Mouse (Mus musculus) heart, embryonic 12.5 days (tissue): ENCODE measurements at regions not wholly inside any gene's neighbourhood (a gene's known extent, or its start where the extent isn't known, plus 50 kb on each side); places are given as distances from the start of the nearest gene placed in this dataset.

Experiments
- ATAC-seq: fragments of 200-750 bp; cut with Nextera tagmentation; 2 replicates; pipeline ENCODE4 v1.8.0; 2017; ENCODE audit warnings: moderate TSS enrichment, moderate library complexity; ENCODE audit not compliant: insufficient number of reproducible peaks, low FRiP score
- H3K27ac ChIP-seq: fragments of 300-500 bp; sonication (generic); 2 replicates; pipeline ENCODE4 v1.5.1; 2016; ENCODE audit warnings: mild to moderate bottlenecking, moderate library complexity; ENCODE audit not compliant: poor library complexity, severe bottlenecking
- H3K27me3 ChIP-seq: fragments of 300-500 bp; sonication (generic); replicated peaks from 2 replicates; pipeline ENCODE4 v1.6.1; 2016; ENCODE audit warnings: mild to moderate bottlenecking, moderate library complexity
- H3K36me3 ChIP-seq: fragments of 300-500 bp; sonication (generic); 2 replicates; pipeline ENCODE4 v1.6.1; 2016; ENCODE audit warnings: mild to moderate bottlenecking, moderate library complexity
- H3K4me1 ChIP-seq: fragments of 300-500 bp; sonication (generic); replicated peaks from 2 replicates; pipeline ENCODE4 v1.6.1; 2016; ENCODE audit warnings: mild to moderate bottlenecking
- H3K4me2 ChIP-seq: fragments of 300-500 bp; sonication (generic); 2 replicates; pipeline ENCODE4 v1.6.1; 2016; ENCODE audit warnings: mild to moderate bottlenecking, moderate library complexity
- H3K4me3 ChIP-seq: fragments of 300-500 bp; sonication (generic); 2 replicates; pipeline ENCODE4 v1.5.1; 2016; ENCODE audit warnings: mild to moderate bottlenecking
- H3K9ac ChIP-seq: fragments of 300-500 bp; sonication (generic); 2 replicates; pipeline ENCODE4 v1.6.1; 2016; ENCODE audit warnings: mild to moderate bottlenecking, moderate library complexity
- H3K9me3 ChIP-seq: fragments of 300-500 bp; sonication (generic); replicated peaks from 2 replicates; pipeline ENCODE4 v1.6.1; 2016; ENCODE audit warnings: mild to moderate bottlenecking, moderate library complexity
- WGBS: fragments of 180-500 bp; shearing (Covaris S2); methylation state at CpG from one replicate; pipeline ENCODE4 v1.1.7; 2016; 5-methylcytosine and 5-hydroxymethylcytosine counted together

DNA sequence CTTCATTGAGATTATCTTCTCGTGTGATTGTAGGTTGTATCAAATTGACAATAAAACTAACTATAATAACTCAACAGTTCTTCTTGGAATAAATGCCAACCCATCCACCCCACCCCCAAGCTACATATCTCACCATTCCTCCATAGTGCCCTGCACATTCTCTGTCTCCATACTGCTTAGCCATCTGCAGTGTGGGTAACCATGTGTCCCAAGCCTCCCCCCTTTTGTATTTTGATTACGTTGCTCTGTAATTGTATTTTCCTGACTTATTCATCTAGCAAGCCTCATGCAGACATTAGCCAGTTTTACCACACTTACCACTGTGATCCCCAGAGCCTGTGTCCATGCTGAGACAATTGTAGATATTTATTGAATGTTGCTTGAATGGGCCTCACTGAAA is 129.7 kb upstream of the Smarca2 start:
- Histone ChIP-seq H3K27me3 (no peaks in the 10 kb centered on the region), H3K4me1 (no peaks in the 10 kb centered on the region), H3K9me3 (no peaks in the 10 kb centered on the region), H3K27ac (no peak overlapping the region), H3K4me2 (no peak overlapping the region), H3K4me3 (no peak overlapping the region), H3K9ac (no peak overlapping the region), H3K36me3 (no peaks in the 10 kb centered on the region)
- WGBS, result 80% methylated on average over 2 of the region's 2 CpGs
- no peak for ATAC-seq

DNA sequence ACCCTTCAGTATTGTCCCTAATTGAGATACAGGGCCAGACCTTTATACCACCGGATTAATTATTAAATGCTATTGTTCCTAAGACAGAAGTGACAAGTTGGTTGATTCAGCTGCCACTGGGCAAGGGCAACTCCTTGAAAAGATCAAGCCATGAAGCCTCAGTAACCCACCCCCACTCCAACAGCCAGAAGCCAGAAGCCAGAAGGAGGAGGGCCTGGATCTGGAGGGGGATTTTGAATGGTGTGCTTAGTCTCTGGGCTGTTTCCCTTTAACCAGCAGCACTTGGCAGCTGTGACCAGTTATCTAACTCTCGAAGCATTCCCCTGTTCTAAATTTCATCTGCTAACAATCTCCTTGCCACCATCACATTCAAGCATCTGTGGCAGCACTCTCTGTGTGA is 129.1 kb upstream of the Smarca2 start:
- H3K36me3 ChIP-seq, result no peaks in the 10 kb centered on the region
- no peak for ATAC-seq
- H3K9ac ChIP-seq, result no peak overlapping the region
- no peaks in the 10 kb centered on the region for H3K9me3 ChIP-seq
- no peak overlapping the region for H3K4me3 ChIP-seq
- 45% methylated on average over 2 of the region's 2 CpGs for WGBS
- no peaks in the 10 kb centered on the region for H3K27me3 ChIP-seq
- no peaks in the 10 kb centered on the region for H3K4me1 ChIP-seq
- no peak overlapping the region for H3K27ac ChIP-seq
- H3K4me2 ChIP-seq, result no peak overlapping the region

DNA sequence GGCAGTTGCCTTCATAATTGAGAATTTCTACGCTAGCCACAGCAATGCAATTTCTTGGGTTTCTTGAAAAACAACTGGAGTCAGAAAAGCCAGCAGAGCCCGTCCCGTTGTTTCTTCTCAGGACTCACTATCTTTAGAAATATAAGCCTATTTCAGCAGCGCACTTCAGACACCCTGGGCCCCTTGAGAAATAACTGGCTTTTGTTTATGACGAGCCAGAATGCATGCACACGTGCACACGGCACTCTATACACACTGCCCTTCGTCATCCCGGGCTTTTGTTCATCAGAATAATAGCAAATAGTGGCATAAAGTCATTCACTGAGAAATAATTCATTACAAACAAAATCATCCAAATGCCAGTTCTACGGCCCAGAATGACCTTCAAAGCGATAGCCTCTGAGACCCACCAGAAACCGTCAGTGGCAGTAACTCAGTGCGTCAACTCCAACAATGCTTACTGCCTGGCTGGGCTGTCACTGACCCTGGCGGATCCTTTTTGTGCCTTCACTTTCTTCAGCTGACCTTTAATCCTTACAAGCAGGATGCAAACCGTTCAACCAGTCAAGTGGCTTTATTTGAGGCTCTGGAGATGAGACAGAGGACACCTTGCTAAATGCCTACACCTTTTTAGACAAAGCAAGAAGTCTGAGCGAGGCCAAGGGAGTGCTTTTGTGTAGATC is 126.7 kb upstream of the Smarca2 start:
- Histone ChIP-seq H3K27me3 (no peaks in the 10 kb centered on the region), H3K4me3 (no peak overlapping the region), H3K9me3 (0 out of 2 replicates have a peak, but pooled peaks cover 3% of the 10 kb centered on the region), H3K4me1 (no peaks in the 10 kb centered on the region), H3K27ac (no peak overlapping the region), H3K4me2 (no peak overlapping the region), H3K9ac (no peak overlapping the region), H3K36me3 (no peaks in the 10 kb centered on the region)
- 73% methylated on average over 16 of the region's 16 CpGs for WGBS
- no peak for ATAC-seq

DNA sequence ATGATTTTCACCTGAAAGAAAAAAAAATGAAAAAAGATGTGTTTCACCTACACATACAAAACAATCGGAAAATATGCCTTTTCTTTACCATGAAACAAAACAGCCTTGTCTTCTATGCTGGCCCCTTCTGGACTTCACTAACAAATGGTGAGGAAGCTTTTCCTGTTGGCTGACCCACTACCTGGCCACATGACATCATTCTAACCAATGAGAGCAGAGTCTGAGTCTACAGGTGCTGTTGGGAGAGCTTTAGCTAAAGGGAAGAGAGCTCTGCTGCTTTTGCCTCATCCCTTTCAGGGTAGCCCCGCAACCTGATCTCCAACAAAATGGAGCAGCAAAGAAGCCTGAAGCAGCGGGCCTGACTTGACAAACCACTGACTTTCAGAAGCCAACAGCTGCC is 120.5 kb upstream of the Smarca2 start:
- ATAC-seq, result no peak

DNA sequence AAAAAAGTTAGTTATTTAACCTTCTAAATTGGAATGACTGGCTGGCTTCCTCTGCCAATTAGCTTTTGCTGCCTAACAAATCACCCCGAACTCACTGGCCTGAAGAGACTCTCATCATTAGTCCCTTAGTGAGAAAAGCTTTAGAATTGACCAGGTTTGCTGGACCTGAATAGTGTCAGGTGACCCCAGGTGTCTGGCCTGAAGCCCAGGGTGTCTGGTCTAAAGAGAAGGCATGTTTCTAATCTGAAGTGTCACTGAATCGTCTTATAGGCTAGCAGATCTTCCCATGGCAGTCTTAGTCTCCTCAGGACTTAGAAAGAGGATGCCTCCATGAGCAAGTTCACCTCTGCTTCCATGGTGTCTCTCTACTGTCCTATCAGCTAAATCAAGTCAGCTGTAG is 112.0 kb upstream of the Smarca2 start:
- H3K36me3 ChIP-seq, result no peaks in the 10 kb centered on the region
- H3K9me3 ChIP-seq, result no peaks in the 10 kb centered on the region
- 59% methylated on average over 2 of the region's 2 CpGs for WGBS
- H3K4me3 ChIP-seq, result no peak overlapping the region
- H3K27me3 ChIP-seq, result no peaks in the 10 kb centered on the region
- H3K4me1 ChIP-seq, result no peaks in the 10 kb centered on the region
- no peak overlapping the region for H3K9ac ChIP-seq
- no peak overlapping the region for H3K27ac ChIP-seq
- no peak overlapping the region for H3K4me2 ChIP-seq
- no peak for ATAC-seq

More for the DNA sequence above, 120.5 kb upstream of the Smarca2 start:
- H3K9me3 ChIP-seq, result 0 out of 2 replicates have a peak, but pooled peaks cover 3% of the 10 kb centered on the region
- no peak overlapping the region for H3K27ac ChIP-seq
- H3K9ac ChIP-seq, result no peak overlapping the region
- WGBS, result 60% methylated on average over 3 of the region's 3 CpGs
- no peaks in the 10 kb centered on the region for H3K36me3 ChIP-seq
- no peaks in the 10 kb centered on the region for H3K4me1 ChIP-seq
- H3K4me3 ChIP-seq, result no peak overlapping the region
- H3K4me2 ChIP-seq, result no peak overlapping the region
- H3K27me3 ChIP-seq, result no peaks in the 10 kb centered on the region

DNA sequence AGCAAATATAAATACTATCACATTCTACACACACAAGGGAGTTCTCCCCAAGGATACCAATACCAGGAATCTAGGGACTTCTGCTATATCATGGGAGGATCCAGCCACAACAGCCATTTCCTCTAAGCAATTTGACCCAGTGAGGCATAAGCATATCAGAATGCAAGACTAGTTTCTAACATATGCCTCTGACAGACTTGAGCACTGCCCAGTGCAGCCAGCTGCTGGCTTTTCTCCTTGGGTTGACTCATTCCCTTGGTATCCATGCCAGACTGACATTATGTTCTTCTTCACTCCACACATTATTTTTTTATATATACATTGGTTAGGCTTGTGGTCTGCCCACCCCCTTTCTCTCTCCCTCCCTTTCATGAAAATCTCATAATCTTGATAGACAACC is 103.8 kb upstream of the Smarca2 start:
- H3K9me3 ChIP-seq, result no peaks in the 10 kb centered on the region
- no peak overlapping the region for H3K4me3 ChIP-seq
- no peak overlapping the region for H3K27ac ChIP-seq
- no peak for ATAC-seq
- no peak overlapping the region for H3K9ac ChIP-seq
- no peaks in the 10 kb centered on the region for H3K36me3 ChIP-seq
- no peaks in the 10 kb centered on the region for H3K4me1 ChIP-seq
- no peak overlapping the region for H3K4me2 ChIP-seq
- H3K27me3 ChIP-seq, result no peaks in the 10 kb centered on the region

DNA sequence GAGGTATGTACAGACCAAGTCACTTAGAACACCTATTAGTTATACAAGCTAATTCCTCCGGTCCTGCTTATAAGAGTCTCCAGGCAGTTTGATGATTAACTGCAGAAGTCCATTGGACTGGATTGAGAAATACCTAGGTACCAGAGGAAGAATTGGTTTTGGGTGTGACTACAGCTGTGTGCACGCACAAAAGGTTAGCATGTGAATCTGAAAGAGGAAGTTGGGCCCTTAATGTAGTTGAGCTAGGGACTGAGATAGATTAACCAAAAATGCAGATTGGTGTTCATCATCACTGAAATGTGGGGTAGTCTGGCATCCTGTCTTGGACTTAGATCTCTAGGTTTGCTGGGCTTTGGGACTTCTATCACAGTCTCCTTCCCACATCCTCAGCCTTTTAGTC is 100.8 kb upstream of the Smarca2 start:
- H3K9ac ChIP-seq, result no peak overlapping the region
- no peaks in the 10 kb centered on the region for H3K27me3 ChIP-seq
- ATAC-seq, result no peak
- H3K27ac ChIP-seq, result no peak overlapping the region
- no peaks in the 10 kb centered on the region for H3K36me3 ChIP-seq
- H3K4me1 ChIP-seq, result no peaks in the 10 kb centered on the region
- H3K4me2 ChIP-seq, result no peak overlapping the region
- no peaks in the 10 kb centered on the region for H3K9me3 ChIP-seq
- 83% methylated on average over 2 of the region's 2 CpGs for WGBS
- no peak overlapping the region for H3K4me3 ChIP-seq

DNA sequence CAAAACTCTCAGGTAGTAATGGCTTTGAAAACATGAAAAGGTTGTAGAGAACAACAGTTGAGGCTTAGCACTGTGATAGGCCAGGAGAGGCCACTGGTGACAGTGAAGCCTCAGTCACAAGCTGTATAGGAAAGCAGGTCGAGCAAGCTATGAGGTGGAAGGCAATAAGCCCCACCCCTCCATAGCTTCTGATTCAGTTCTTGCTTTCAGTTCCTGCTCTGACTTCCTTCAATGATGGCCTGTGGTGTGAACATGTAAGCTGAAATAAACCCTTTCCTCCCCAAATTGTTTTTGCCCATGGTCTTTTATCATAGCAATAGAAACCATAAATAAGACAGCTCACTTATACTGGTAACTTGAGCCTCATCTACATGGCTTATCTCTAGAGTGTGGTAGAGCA is 98.0 kb upstream of the Smarca2 start:
- Histone ChIP-seq H3K4me3 (no peak overlapping the region), H3K36me3 (no peaks in the 10 kb centered on the region), H3K4me2 (no peak overlapping the region), H3K27me3 (no peaks in the 10 kb centered on the region), H3K4me1 (no peaks in the 10 kb centered on the region), H3K9me3 (no peaks in the 10 kb centered on the region), H3K9ac (no peak overlapping the region), H3K27ac (no peak overlapping the region)
- WGBS, result 67% methylated on average over 1 of the region's 1 CpGs
- no peak for ATAC-seq

DNA sequence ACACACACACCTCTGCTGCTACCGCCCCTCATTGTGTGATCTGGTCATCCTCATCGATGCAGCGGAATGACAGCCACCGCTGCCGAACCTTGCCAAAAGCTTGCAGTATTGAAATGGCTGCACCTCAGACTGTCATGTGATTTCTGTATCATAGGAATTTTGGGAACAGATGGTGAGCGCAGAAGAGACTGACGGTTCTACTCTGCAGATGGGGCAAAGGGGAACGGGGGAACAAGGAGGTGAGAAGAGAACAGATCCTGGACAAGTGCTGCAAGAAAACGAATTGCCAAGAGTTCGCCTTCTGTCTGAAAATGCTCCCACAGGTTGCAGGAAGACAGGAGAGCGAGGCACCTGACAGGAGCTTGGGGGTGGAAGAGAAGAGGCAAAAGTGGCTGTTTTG is 96.9 kb upstream of the Smarca2 start:
- Histone ChIP-seq H3K27me3 (no peaks in the 10 kb centered on the region), H3K4me1 (no peaks in the 10 kb centered on the region), H3K9me3 (no peaks in the 10 kb centered on the region), H3K27ac (no peak overlapping the region), H3K36me3 (no peaks in the 10 kb centered on the region), H3K4me3 (no peak overlapping the region), H3K9ac (no peak overlapping the region), H3K4me2 (no peak overlapping the region)
- ATAC-seq, result no peak
- WGBS, result 77% methylated on average over 11 of the region's 11 CpGs

DNA sequence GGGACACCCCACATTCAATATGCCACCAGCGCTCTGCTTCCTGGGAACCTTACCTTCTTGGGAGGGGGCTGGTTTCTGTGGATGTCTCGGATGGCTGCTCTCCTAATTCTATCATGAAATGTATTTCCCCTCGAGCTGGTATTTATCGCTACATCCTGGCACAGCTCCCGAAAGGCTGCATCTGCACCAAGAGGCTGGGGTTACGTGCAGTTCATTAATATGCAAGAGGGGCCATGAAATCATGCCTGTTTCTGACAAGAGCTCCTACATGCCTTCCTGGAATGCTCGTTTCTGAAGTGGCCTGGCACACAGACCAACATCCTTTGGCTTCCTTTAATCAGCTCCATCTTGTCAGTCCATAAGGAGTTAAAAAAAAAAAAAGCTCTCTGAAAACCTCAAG is 96.2 kb upstream of the Smarca2 start:
- H3K4me3 ChIP-seq, result no peak overlapping the region
- 60% methylated on average over 7 of the region's 7 CpGs for WGBS
- H3K9ac ChIP-seq, result no peak overlapping the region
- H3K9me3 ChIP-seq, result no peaks in the 10 kb centered on the region
- no peak overlapping the region for H3K4me2 ChIP-seq
- H3K4me1 ChIP-seq, result no peaks in the 10 kb centered on the region
- H3K27me3 ChIP-seq, result no peaks in the 10 kb centered on the region
- no peaks in the 10 kb centered on the region for H3K36me3 ChIP-seq
- no peak for ATAC-seq
- H3K27ac ChIP-seq, result no peak overlapping the region

DNA sequence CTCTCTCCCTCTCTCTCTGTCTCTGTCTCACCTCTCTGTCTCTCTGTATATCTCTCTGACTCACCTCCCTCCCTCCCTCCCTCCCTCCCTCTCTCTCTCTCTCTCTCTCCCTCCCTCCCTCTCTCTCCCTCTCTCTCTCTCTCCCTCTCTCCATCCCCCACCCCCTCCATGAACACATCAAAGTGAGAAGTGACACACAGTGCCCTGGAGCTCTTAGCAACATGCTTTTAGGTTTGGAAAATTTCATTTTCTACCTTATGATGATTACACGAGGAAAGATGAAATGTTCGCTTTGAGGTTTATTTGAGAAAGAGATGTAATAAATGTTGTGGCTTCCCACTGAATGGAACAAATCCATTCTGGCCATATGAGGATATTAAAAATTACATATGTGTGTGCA is 95.6 kb upstream of the Smarca2 start:
- Histone ChIP-seq H3K27ac (no peak overlapping the region), H3K9ac (no peak overlapping the region), H3K4me2 (no peak overlapping the region), H3K36me3 (no peaks in the 10 kb centered on the region), H3K9me3 (no peaks in the 10 kb centered on the region), H3K4me1 (no peaks in the 10 kb centered on the region), H3K27me3 (no peaks in the 10 kb centered on the region), H3K4me3 (no peak overlapping the region)
- WGBS, result 78% methylated on average over 2 of the region's 2 CpGs
- ATAC-seq, result no peak

DNA sequence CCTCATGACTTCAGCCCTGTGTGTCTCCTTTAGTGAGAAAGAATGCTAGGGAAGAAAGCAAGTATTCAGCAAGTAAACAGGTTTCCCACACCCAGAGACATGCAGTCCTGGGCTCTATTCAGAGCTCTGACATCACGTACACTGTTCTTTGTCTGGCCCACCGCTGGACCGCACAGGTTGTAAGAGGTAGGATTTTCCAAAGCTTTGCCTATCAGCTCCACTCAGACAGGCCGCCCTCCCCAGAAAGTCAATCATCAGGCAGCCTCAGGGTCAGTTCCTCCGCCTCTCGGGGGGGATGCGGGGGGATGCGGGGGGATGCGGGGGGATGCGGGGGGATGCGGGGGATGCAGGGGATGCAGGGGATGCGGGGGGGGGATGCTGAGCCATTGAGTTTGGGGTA is 94.7 kb upstream of the Smarca2 start:
- no peaks in the 10 kb centered on the region for H3K9me3 ChIP-seq
- no peaks in the 10 kb centered on the region for H3K4me1 ChIP-seq
- ATAC-seq, result no peak
- no peak overlapping the region for H3K9ac ChIP-seq
- H3K27me3 ChIP-seq, result no peaks in the 10 kb centered on the region
- WGBS, result 75% methylated on average over 12 of the region's 12 CpGs
- H3K27ac ChIP-seq, result no peak overlapping the region
- H3K4me3 ChIP-seq, result no peak overlapping the region
- H3K4me2 ChIP-seq, result no peak overlapping the region
- no peaks in the 10 kb centered on the region for H3K36me3 ChIP-seq
